Mouse (Mus musculus) gastrocnemius, adult 8-10 months (tissue): ENCODE measurements around the gene Slc9a1. TPM values are rescaled to one million over a fixed set of nuclear protein-coding genes. Genes with fewer than 3 reads are reported as not detected.

ENCODE experiments used
- microRNA-seq: library from miRNA; unstranded; fragments of <30 nt; microRNA quantifications from one replicate; pipeline ENCODE4 v1.2.0, GENCODE M21; 2022
- total RNA-seq, 4 experiments: library from RNA; stranded (reverse); gene quantifications; 2 replicates each; pipeline ENCODE4 v1.2.4; 2022

The Slc9a1 gene
- total RNA-seq, 4 experiments from 2014 or later: 6.9 to 9.8 (median 8.4) TPM

Small RNA genes lying within 50 kb of the gene (microRNA-seq; reads per million reads assigned to microRNA genes)
- gene Mir5122: 2.5 reads per million

Other genes with a start within 250 kb of the Slc9a1 start
- 10 to 100 TPM; 18.8 to 27.9 (median 27.3) TPM for gene Wasf2, start 239.2 kb upstream of the Slc9a1 start, total RNA-seq
- under 1 TPM in 1 of 4 experiments, not detected in 3; 0.59 TPM for gene Cd164l2, start 157.6 kb upstream of the Slc9a1 start, total RNA-seq
- not detected for gene Gpr3, start 157.2 kb upstream of the Slc9a1 start, total RNA-seq
- 1 to 10 TPM; 2.5 to 7.8 (median 4.8) TPM for gene Map3k6, start 128.9 kb upstream of the Slc9a1 start, total RNA-seq
- under 1 TPM in 1 of 4 experiments, not detected in 3; 0.12 TPM for gene Sytl1, start 106.6 kb upstream of the Slc9a1 start, total RNA-seq
- 10 to 100 TPM; 24.5 to 27.8 (median 26.2) TPM for gene Tmem222, start 91.9 kb upstream of the Slc9a1 start, total RNA-seq
- 100 to 1,000 TPM in 2 of 4 experiments, 10 to 100 TPM in 2; 85.4 to 104 (median 95.3) TPM for gene Wdtc1, start 16.2 kb upstream of the Slc9a1 start, total RNA-seq
- under 1 TPM; 0.41 to 0.87 (median 0.69) TPM for gene Tent5b, start 110.4 kb downstream of the Slc9a1 start, total RNA-seq
- 1 to 10 TPM in 1 of 4 experiments, under 1 TPM in 3; 0.41 to 1.4 (median 0.81) TPM for gene Trnp1, start 128.8 kb downstream of the Slc9a1 start, total RNA-seq
- gene Kdf1, start 149.3 kb downstream of the Slc9a1 start, total RNA-seq: not detected
- 10 to 100 TPM; 43.8 to 51.1 (median 47.0) TPM for gene Nudc, start 176.3 kb downstream of the Slc9a1 start, total RNA-seq
- under 1 TPM in 1 of 4 experiments, not detected in 3; 0.34 TPM for gene Nr0b2, start 183.7 kb downstream of the Slc9a1 start, total RNA-seq
- gene Gpatch3, start 205.0 kb downstream of the Slc9a1 start, total RNA-seq: 1 to 10 TPM; 3.0 to 3.8 (median 3.4) TPM
- 1 to 10 TPM; 4.8 to 6.8 (median 5.7) TPM for gene Gpn2, start 214.7 kb downstream of the Slc9a1 start, total RNA-seq
- 1 to 10 TPM in 1 of 4 experiments, under 1 TPM in 3; 0.51 to 1.3 (median 0.79) TPM for gene Sfn, start 232.5 kb downstream of the Slc9a1 start, total RNA-seq